Mouse (Mus musculus) CH12.LX (cell line): ENCODE data around the gene Fntb. TPM values are rescaled to one million over a fixed set of nuclear protein-coding genes. Genes with fewer than 3 reads are reported as not detected.

Source experiments
- DNase-seq: peaks from one replicate; pipeline ENCODE4 v3.0.0-alpha.2; 2013; ENCODE audit errors: extremely low read depth
- H3K27ac ChIP-seq: 2 replicates; pipeline ENCODE4 v1.5.1; 2012; ENCODE audit warnings: low read depth, mild to moderate bottlenecking, control low read depth, moderate library complexity; ENCODE audit not compliant: insufficient read depth
- H3K27me3 ChIP-seq: replicated peaks from 2 replicates; pipeline ENCODE3; 2012; ENCODE audit warnings: inconsistent platforms
- H3K36me3 ChIP-seq, 2 experiments: replicated peaks in 1 of 2; 2 replicates each; pipeline versions ENCODE3 to v1.6.1; 2012; ENCODE audit warnings: inconsistent platforms in 1 of 2, low read length in 1 of 2, mild to moderate bottlenecking in 1 of 2, mixed read lengths in 1 of 2, moderate library complexity in 1 of 2; ENCODE audit not compliant: control insufficient read depth in 1 of 2, insufficient read depth in 1 of 2
- H3K4me1 ChIP-seq, 2 experiments: 2 replicates each; pipeline ENCODE4 v1.6.1; 2012; ENCODE audit warnings: inconsistent platforms in 1 of 2, moderate library complexity in 1 of 2; ENCODE audit not compliant: insufficient read depth in 2 of 2, control insufficient read depth in 1 of 2
- H3K4me2 ChIP-seq: 2 replicates; pipeline ENCODE4 v1.6.1; 2012; ENCODE audit warnings: low read depth, mild to moderate bottlenecking, control low read depth; ENCODE audit not compliant: poor library complexity, insufficient read depth, severe bottlenecking
- H3K4me3 ChIP-seq, 3 experiments: fragments of 150-350 bp in 1 of 3; sonication (generic) in 1 of 3; replicated peaks in 1 of 3; 2 replicates each; pipeline versions ENCODE3 to v1.5.1; 2011 to 2012; ENCODE audit warnings: low read depth in 2 of 3, low read length in 2 of 3, mild to moderate bottlenecking in 2 of 3, moderate library complexity in 2 of 3, control low read depth in 1 of 3, improper control_type of control experiment in 1 of 3, inconsistent platforms in 1 of 3, mixed read lengths in 1 of 3; ENCODE audit not compliant: poor library complexity in 1 of 3
- H3K79me2 ChIP-seq: replicated peaks from 2 replicates; pipeline ENCODE4 v1.6.1; 2012; ENCODE audit warnings: mild to moderate bottlenecking, moderate library complexity; ENCODE audit not compliant: control insufficient read depth, poor library complexity, insufficient read depth, severe bottlenecking; ENCODE audit errors: extremely low read depth
- H3K9ac ChIP-seq: 2 replicates; pipeline ENCODE4 v1.6.1; 2012; ENCODE audit warnings: low read depth, mild to moderate bottlenecking, control low read depth, moderate library complexity; ENCODE audit not compliant: insufficient read depth
- H3K9me3 ChIP-seq: replicated peaks from 2 replicates; pipeline ENCODE3; 2012; ENCODE audit warnings: low read length, inconsistent platforms, mixed read lengths
- BHLHE40 ChIP-seq: IDR thresholded peaks from 2 replicates; pipeline ENCODE4 v1.6.1; 2011; ENCODE audit warnings: mild to moderate bottlenecking, low read depth, low read length, improper control_type of control experiment
- CHD2 ChIP-seq: IDR thresholded peaks from 2 replicates; pipeline ENCODE4 v1.6.1; 2011; ENCODE audit warnings: low read length, improper control_type of control experiment
- EP300 ChIP-seq: IDR thresholded peaks from 2 replicates; pipeline ENCODE4 v1.6.1; 2011; ENCODE audit warnings: low read length, improper control_type of control experiment
- GABPA ChIP-seq: IDR thresholded peaks from 2 replicates; pipeline ENCODE4 v1.6.1; 2012; ENCODE audit warnings: low read depth, low read length, improper control_type of control experiment, inconsistent platforms; ENCODE audit not compliant: insufficient replicate concordance
- JUND ChIP-seq: conservative IDR thresholded peaks from 2 replicates; pipeline ENCODE4 v1.6.1; 2011; ENCODE audit warnings: low read depth, low read length, improper control_type of control experiment
- KAT2A ChIP-seq: IDR thresholded peaks from 2 replicates; pipeline ENCODE4 v1.6.1; 2012; ENCODE audit warnings: low read length, improper control_type of control experiment, inconsistent platforms; ENCODE audit not compliant: insufficient replicate concordance
- MYC ChIP-seq: IDR thresholded peaks from 2 replicates; pipeline ENCODE4 v1.6.1; 2011; ENCODE audit warnings: low read depth, mild to moderate bottlenecking, improper control_type of control experiment, low read length
- NRF1 ChIP-seq: IDR thresholded peaks from 2 replicates; pipeline ENCODE4 v1.6.1; 2014; ENCODE audit warnings: low read depth, mild to moderate bottlenecking, inconsistent platforms, low read length, improper control_type of control experiment, moderate library complexity
- PAX5 ChIP-seq: IDR thresholded peaks from 2 replicates; pipeline ENCODE4 v1.6.1; 2012; ENCODE audit warnings: low read length, inconsistent platforms, mixed read lengths
- POLR2AphosphoS2 ChIP-seq: IDR thresholded peaks from 2 replicates; pipeline ENCODE4 v1.6.1; 2011; ENCODE audit warnings: low read depth, low read length, improper control_type of control experiment
- RAD21 ChIP-seq: IDR thresholded peaks from 2 replicates; pipeline ENCODE4 v1.6.1; 2011; ENCODE audit warnings: low read depth, mild to moderate bottlenecking, low read length, improper control_type of control experiment, moderate library complexity
- RCOR1 ChIP-seq: conservative IDR thresholded peaks from 2 replicates; pipeline ENCODE4 v1.6.1; 2012; ENCODE audit warnings: low read depth, mild to moderate bottlenecking, inconsistent platforms, low read length, improper control_type of control experiment
- UBTF ChIP-seq: IDR thresholded peaks from 2 replicates; pipeline ENCODE4 v1.6.1; 2012; ENCODE audit warnings: low read depth, mild to moderate bottlenecking, inconsistent platforms, low read length, improper control_type of control experiment, moderate library complexity
- USF1 ChIP-seq: IDR thresholded peaks from 2 replicates; pipeline ENCODE4 v1.6.1; 2014; ENCODE audit warnings: low read depth, mild to moderate bottlenecking, inconsistent platforms, low read length, improper control_type of control experiment
- USF2 ChIP-seq: conservative IDR thresholded peaks from 2 replicates; pipeline ENCODE4 v1.6.1; 2011; ENCODE audit warnings: low read depth, low read length, improper control_type of control experiment
- dilution Hi-C: fragments of 300-500 bp; cut with MboI; formaldehyde crosslinking; loops from 2 replicates; pipeline ENCODE4 v1.14.3; 2020; ENCODE audit warnings: low sequenced_read_pairs; ENCODE audit not compliant: extremely low pct_unique_long_range_greater_than_20kb, extremely low pct_ligation_motif_present
- in situ Hi-C: fragments of 300-500 bp; cut with MboI; formaldehyde crosslinking; loops from 3 replicates; pipeline ENCODE4 v1.14.3; 2019; ENCODE audit warnings: low sequenced_read_pairs, low pct_ligation_motif_present, low pct_unique_long_range_greater_than_20kb, mixed read lengths
- polyA plus RNA-seq: library from polyadenylated mRNA; unstranded; fragments of >175 nt; gene quantifications from 2 replicates; pipeline ENCODE4 v1.2.1, GENCODE M21; 2012; ENCODE audit warnings: low read depth; ENCODE audit not compliant: insufficient read length
- total RNA-seq, 2 experiments: library from RNA; depleted of rRNA; stranded (reverse); fragments of 300-350 nt in 1 of 2; fragments of >200 nt in 1 of 2; gene quantifications; 2 replicates each; pipeline ENCODE4 v1.2.3; 2012 to 2014

Fntb gene
- total and polyA plus RNA-seq, 3 experiments = 5.6 to 19.5 (median 9.2) TPM

DNA sequence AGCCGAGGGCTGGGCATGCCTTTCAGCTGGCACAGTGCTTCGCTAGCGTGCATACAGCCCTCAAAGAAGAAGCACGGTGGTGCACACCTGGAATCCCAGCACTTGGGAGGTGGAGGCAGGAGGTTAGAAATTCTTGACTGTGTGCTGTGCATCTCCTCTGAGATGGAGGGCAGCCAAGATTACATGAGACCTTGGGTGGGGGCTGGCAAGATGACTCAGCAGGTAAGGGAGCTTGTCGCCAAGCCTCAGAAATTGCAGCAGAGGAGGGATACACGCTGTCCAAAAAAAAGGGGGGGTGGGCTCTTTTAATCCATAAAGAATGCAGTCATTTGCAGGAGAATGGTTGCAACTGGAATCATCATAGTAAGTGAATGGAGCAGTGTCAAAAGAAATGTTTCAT is 152.7 kb downstream of the Fntb start:
- Histone ChIP-seq H3K27me3 (no peaks in the 10 kb centered on the region), H3K9ac (no peak overlapping the region), H3K79me2 (no peaks in the 10 kb centered on the region), H3K36me3 (peaks cover 13 to 72% of the 10 kb centered on the region in 2 experiments), H3K9me3 (no peaks in the 10 kb centered on the region), H3K4me1 (no peaks in the 10 kb centered on the region), H3K4me3 (no peak overlapping the region), H3K27ac (no peak overlapping the region), H3K4me2 (no peak overlapping the region)
- in situ Hi-C loops (no loop called here), dilution Hi-C loops (no loop called here)
- DNase-seq = no peak
- TF ChIP-seq NRF1 (no peak), PAX5 (no peak), JUND (no peak), EP300 (no peak), KAT2A (no peak), CHD2 (no peak), GABPA (no peak), MYC (no peak), UBTF (no peak), POLR2AphosphoS2 (no peak), USF2 (no peak), RAD21 (no peak), BHLHE40 (no peak)

DNA sequence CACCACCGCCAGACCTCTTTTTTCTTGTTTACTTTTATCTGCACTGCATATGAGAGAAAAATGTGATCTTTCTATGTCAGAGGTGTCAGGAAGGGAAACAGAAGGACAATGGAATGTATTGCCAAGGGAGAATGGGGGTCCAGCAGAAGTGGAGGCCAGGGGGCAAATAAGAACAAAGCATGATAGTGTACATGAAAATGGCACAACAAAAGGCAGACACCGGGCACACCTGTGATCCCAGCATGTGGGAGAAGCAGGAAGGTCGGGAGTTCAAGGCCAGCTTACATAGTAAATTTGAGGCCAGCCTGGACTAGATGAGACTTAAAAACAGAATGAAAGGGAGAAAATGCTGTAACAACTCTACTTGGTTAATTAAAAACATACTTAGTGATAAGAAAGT is 153.5 kb downstream of the Fntb start:
- Histone ChIP-seq H3K4me1 (no peaks in the 10 kb centered on the region), H3K4me2 (no peak overlapping the region), H3K9ac (no peak overlapping the region), H3K27me3 (no peaks in the 10 kb centered on the region), H3K36me3 (peaks cover 13 to 74% of the 10 kb centered on the region in 2 experiments), H3K27ac (no peak overlapping the region), H3K4me3 (no peak overlapping the region), H3K79me2 (no peaks in the 10 kb centered on the region), H3K9me3 (no peaks in the 10 kb centered on the region)
- in situ Hi-C loops (no loop called here), dilution Hi-C loops (no loop called here)
- DNase-seq = no peak
- TF ChIP-seq UBTF = no peak
- TF ChIP-seq BHLHE40 = no peak
- TF ChIP-seq RCOR1 = no peak

DNA sequence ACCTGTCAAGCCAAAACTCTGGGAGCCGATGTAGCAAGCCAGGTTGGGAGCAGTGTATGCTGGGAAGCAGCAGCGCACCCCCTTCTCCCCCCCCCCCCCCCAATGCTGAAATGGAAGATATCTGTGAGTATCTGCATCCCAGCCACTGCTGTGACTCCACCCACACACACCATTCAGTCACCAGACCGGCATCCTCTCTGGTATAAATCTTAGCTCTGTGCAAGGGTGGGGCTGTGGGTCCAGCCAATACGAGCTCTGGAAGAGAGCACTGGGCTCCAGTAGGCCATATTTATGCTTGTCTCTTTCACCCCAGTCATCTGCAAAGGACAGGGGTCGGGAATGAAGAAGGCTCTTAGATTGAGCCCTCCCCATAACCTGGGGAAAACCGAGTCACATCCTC is 155.0 kb downstream of the Fntb start:
- no peaks in the 10 kb centered on the region for H3K4me1 ChIP-seq
- TF ChIP-seq USF1 = no peak
- H3K27me3 ChIP-seq = no peaks in the 10 kb centered on the region
- in situ Hi-C loops (no loop called here), dilution Hi-C loops (no loop called here)
- H3K4me2 ChIP-seq = no peak overlapping the region
- no peaks in the 10 kb centered on the region for H3K79me2 ChIP-seq
- no peak overlapping the region for H3K27ac ChIP-seq
- DNase-seq = no peak
- H3K9me3 ChIP-seq = no peaks in the 10 kb centered on the region
- H3K36me3 ChIP-seq = peaks cover 5 to 66% of the 10 kb centered on the region in 2 experiments
- no peak overlapping the region for H3K4me3 ChIP-seq
- H3K9ac ChIP-seq = no peak overlapping the region
